26 mouse cellular contexts compared by ENCODE assay signal in the genomic region with DNA sequence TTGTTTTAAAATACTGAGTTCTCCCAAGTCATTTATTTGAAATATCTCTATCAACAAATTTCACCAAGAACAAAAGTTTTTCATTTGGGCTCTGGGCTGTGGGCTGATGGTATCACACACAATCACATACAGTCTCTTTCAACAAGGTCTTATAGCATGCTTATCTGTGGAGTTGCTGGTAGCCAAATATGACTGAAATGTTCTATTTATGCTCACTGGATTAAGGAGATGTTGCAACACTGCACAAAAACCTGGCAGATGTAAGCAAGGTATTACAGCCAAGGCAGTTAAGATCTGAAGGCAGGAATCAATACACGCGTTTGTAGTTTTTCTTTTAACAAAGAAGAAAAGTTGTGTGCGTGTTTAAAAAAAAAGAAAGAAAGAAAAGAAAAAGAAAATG.
DNase-seq lines count a peak whose midpoint lies in the region; ATAC-seq and TF ChIP-seq lines count a peak whose summit lies in the region.
"Had no signal": no experiment of that assay in that cellular context is flagged by ENCODE, and none has a peak within 500 bp of the region (broad histone marks: within the 10 kb centered on the region; RNA-seq: fewer than 3 reads in every experiment).

No protein-coding gene starts in this region.

- H3K9me3 ChIP-seq in heart, postnatal 0 days (replicated peaks; ENCODE audit: control insufficient read depth, low read length) = no peaks in the 10 kb centered on the region
- no peaks in the 10 kb centered on the region for H3K9me3 ChIP-seq in embryonic facial prominence, embryonic 15.5 days (replicated peaks)
- no peaks in the 10 kb centered on the region for H3K9me3 ChIP-seq in forebrain, embryonic 15.5 days
- H3K9me3 ChIP-seq: embryonic facial prominence, embryonic 12.5 days; G1E; hindbrain, embryonic 13.5 days; limb, embryonic 12.5 days; liver, embryonic 13.5 days; midbrain, embryonic 13.5 days had no signal

- no peak for TF ChIP-seq CTCF in heart, postnatal 0 days (IDR thresholded peaks at IDR 0.05; ENCODE audit: low read depth)

- no peak for ATAC-seq in heart, postnatal 0 days (ENCODE audit: insufficient read depth, low read depth)
- ATAC-seq in embryonic facial prominence, embryonic 15.5 days (ENCODE audit: insufficient number of reproducible peaks, low FRiP score, low TSS enrichment, low read depth) = no peak
- no peak for ATAC-seq in forebrain, embryonic 15.5 days (replicated peaks)
- ATAC-seq: forebrain, embryonic 16.5 days; midbrain, embryonic 13.5 days had no signal

- H3K27ac ChIP-seq in heart, postnatal 0 days (ENCODE audit: low read depth) = peak overlapping the region; percentile 8; the same call in 1 of the 2 replicates
- H3K27ac ChIP-seq in embryonic facial prominence, embryonic 15.5 days (replicated peaks) = peak overlapping the region; percentile 40; the same call in 1 of the 2 replicates
- H3K27ac ChIP-seq in forebrain, embryonic 15.5 days (replicated peaks) = no peak overlapping the region
- H3K27ac ChIP-seq: embryonic facial prominence, embryonic 12.5 days; hindbrain, embryonic 13.5 days; kidney, postnatal 0 days; limb, embryonic 12.5 days; liver, embryonic 13.5 days had no signal

- peaks cover 28% of the 10 kb centered on the region for H3K4me1 ChIP-seq in heart, postnatal 0 days (ENCODE audit: control insufficient read depth, insufficient read depth)
- 0 out of 2 replicates have a peak, but pooled peaks cover 10% of the 10 kb centered on the region for H3K4me1 ChIP-seq in embryonic facial prominence, embryonic 15.5 days
- peaks cover 9% of the 10 kb centered on the region; the same call in 1 of the 2 replicates for H3K4me1 ChIP-seq in forebrain, embryonic 15.5 days

- no peak overlapping the region for H3K9ac ChIP-seq in heart, postnatal 0 days (replicated peaks; ENCODE audit: low read depth, low read length)
- no peak overlapping the region for H3K9ac ChIP-seq in embryonic facial prominence, embryonic 15.5 days
- no peak overlapping the region for H3K9ac ChIP-seq in forebrain, embryonic 15.5 days (replicated peaks)
- H3K9ac ChIP-seq: embryonic facial prominence, embryonic 12.5 days; hindbrain, embryonic 13.5 days; limb, embryonic 12.5 days; liver, embryonic 13.5 days; lung, embryonic 14.5 days; midbrain, embryonic 13.5 days had no signal

- H3K36me3 ChIP-seq in heart, postnatal 0 days (replicated peaks; ENCODE audit: control insufficient read depth, insufficient read depth, low read length) = no peaks in the 10 kb centered on the region
- H3K36me3 ChIP-seq in embryonic facial prominence, embryonic 15.5 days = no peaks in the 10 kb centered on the region
- H3K36me3 ChIP-seq in forebrain, embryonic 15.5 days = no peaks in the 10 kb centered on the region
- H3K36me3 ChIP-seq: embryonic facial prominence, embryonic 12.5 days; hindbrain, embryonic 13.5 days; limb, embryonic 12.5 days; liver, embryonic 13.5 days; midbrain, embryonic 13.5 days had no signal

- H3K4me3 ChIP-seq in heart, postnatal 0 days (ENCODE audit: low read depth, low read length) = no peak overlapping the region
- no peak overlapping the region for H3K4me3 ChIP-seq in embryonic facial prominence, embryonic 15.5 days (replicated peaks)
- no peak overlapping the region for H3K4me3 ChIP-seq in forebrain, embryonic 15.5 days
- H3K4me3 ChIP-seq: embryonic facial prominence, embryonic 12.5 days; hindbrain, embryonic 13.5 days; limb, embryonic 12.5 days; liver, embryonic 13.5 days; megakaryocyte, embryonic 14.5 days; midbrain, embryonic 13.5 days had no signal

- 73% methylated on average over 3 of the region's 3 CpGs for WGBS in heart, postnatal 0 days
- whole genome bisulfite sequencing in embryonic facial prominence, embryonic 15.5 days = 50% methylated on average over 3 of the region's 3 CpGs
- WGBS in forebrain, embryonic 15.5 days = 80% methylated on average over 3 of the region's 3 CpGs

- H3K4me2 ChIP-seq in heart, postnatal 0 days (ENCODE audit: low read depth, low read length) = no peak overlapping the region
- no peak overlapping the region for H3K4me2 ChIP-seq in embryonic facial prominence, embryonic 15.5 days (replicated peaks)
- H3K4me2 ChIP-seq in forebrain, embryonic 15.5 days (replicated peaks) = no peak overlapping the region
- H3K4me2 ChIP-seq: embryonic facial prominence, embryonic 12.5 days; heart, embryonic 11.5 days; hindbrain, embryonic 13.5 days; limb, embryonic 12.5 days; liver, embryonic 13.5 days; lung, embryonic 14.5 days; midbrain, embryonic 13.5 days had no signal

- no peak for TF ChIP-seq EP300 in heart, postnatal 0 days (IDR thresholded peaks at IDR 0.05; ENCODE audit: low read depth)

- intact Hi-C loops in heart, postnatal 36 days (cut with DNase I) = no loop called here

- H3K27me3 ChIP-seq in heart, postnatal 0 days (ENCODE audit: control insufficient read depth, insufficient read depth, low read length) = no peaks in the 10 kb centered on the region
- no peaks in the 10 kb centered on the region for H3K27me3 ChIP-seq in embryonic facial prominence, embryonic 15.5 days
- no peaks in the 10 kb centered on the region for H3K27me3 ChIP-seq in forebrain, embryonic 15.5 days
- H3K27me3 ChIP-seq: CH12.LX; embryonic facial prominence, embryonic 12.5 days; hindbrain, embryonic 13.5 days; megakaryocyte, embryonic 14.5 days; midbrain, embryonic 13.5 days had no signal

- DNase-seq in heart, postnatal 0 days (ENCODE audit: low spot score) = no peak
- no peak for DNase-seq in heart, postnatal 36 days
- DNase-seq in lung, postnatal 25 days (ENCODE audit: low spot score) = peak; percentile 72
- DNase-seq in lung, postnatal 4 days = no peak
- no peak for DNase-seq in frontal cortex, adult 2 months (ENCODE audit: extremely low spot score in 1 of 2, low spot score in 1 of 2)
- DNase-seq: adrenal gland, adult 8-10 months; B cell, adult 2 months; cerebellum, adult 18-20 months; cerebellum, postnatal 14 days; gastrocnemius, postnatal 36 days; kidney, adult 2 months; liver, embryonic 13.5 days; thymus, postnatal 14 days had no signal
